Mouse (Mus musculus) myocyte (in vitro differentiated cells): ENCODE measurements around the gene Grb7.

Experiments used
- CEBPB ChIP-seq: IDR thresholded peaks from 2 replicates; pipeline ENCODE4 v1.6.1; 2011; ENCODE audit warnings: mild to moderate bottlenecking, moderate library complexity; ENCODE audit not compliant: poor library complexity, insufficient read depth, severe bottlenecking
- E2F4 ChIP-seq: IDR thresholded peaks from one replicate; pipeline ENCODE4 v1.6.1; 2011; ENCODE audit warnings: mild to moderate bottlenecking, control low read depth, moderate library complexity; ENCODE audit not compliant: insufficient read depth
- MAX ChIP-seq: IDR thresholded peaks from one replicate; pipeline ENCODE4 v1.6.1; 2011; ENCODE audit warnings: low read depth, mild to moderate bottlenecking, control low read depth
- MYOD1 ChIP-seq, 3 experiments: IDR thresholded peaks; one replicate each; pipeline ENCODE4 v1.6.1; 2011; ENCODE audit warnings: control low read depth in 2 of 3, low read depth in 2 of 3, mild to moderate bottlenecking in 2 of 3, moderate library complexity in 1 of 3; ENCODE audit not compliant: insufficient read length in 2 of 3, control insufficient read depth in 1 of 3
- MYOG ChIP-seq, 3 experiments: IDR thresholded peaks; one replicate each; pipeline ENCODE4 v1.6.1; 2011; ENCODE audit warnings: control low read depth in 2 of 3, low read depth in 2 of 3, mild to moderate bottlenecking in 2 of 3; ENCODE audit not compliant: insufficient read length in 2 of 3, control insufficient read depth in 1 of 3, insufficient read depth in 1 of 3
- POLR2A ChIP-seq: IDR thresholded peaks from one replicate; pipeline ENCODE4 v1.6.1; 2011; ENCODE audit warnings: low read depth, mild to moderate bottlenecking, control low read depth, moderate library complexity; ENCODE audit not compliant: insufficient read length
- POLR2AphosphoS2 ChIP-seq: IDR thresholded peaks from one replicate; pipeline ENCODE4 v1.6.1; 2011; ENCODE audit warnings: low read depth, control low read depth; ENCODE audit not compliant: insufficient read length
- REST ChIP-seq: IDR thresholded peaks from one replicate; pipeline ENCODE4 v1.6.1; 2011; ENCODE audit warnings: mild to moderate bottlenecking, control low read depth, moderate library complexity; ENCODE audit not compliant: insufficient read depth, insufficient read length
- SRF ChIP-seq: IDR thresholded peaks from one replicate; pipeline ENCODE4 v1.6.1; 2011; ENCODE audit warnings: low read depth; ENCODE audit not compliant: control insufficient read depth, insufficient read length
- TCF12 ChIP-seq: IDR thresholded peaks from one replicate; pipeline ENCODE4 v1.6.1; 2011; ENCODE audit warnings: mild to moderate bottlenecking, control low read depth; ENCODE audit not compliant: poor library complexity, insufficient read depth, severe bottlenecking
- TCF3 ChIP-seq: IDR thresholded peaks from one replicate; pipeline ENCODE4 v1.6.1; 2011; ENCODE audit warnings: low read depth, control low read depth; ENCODE audit not compliant: insufficient read length
- USF1 ChIP-seq: IDR thresholded peaks from one replicate; pipeline ENCODE4 v1.6.1; 2011; ENCODE audit warnings: low read depth, mild to moderate bottlenecking, control low read depth, moderate library complexity

DNA sequence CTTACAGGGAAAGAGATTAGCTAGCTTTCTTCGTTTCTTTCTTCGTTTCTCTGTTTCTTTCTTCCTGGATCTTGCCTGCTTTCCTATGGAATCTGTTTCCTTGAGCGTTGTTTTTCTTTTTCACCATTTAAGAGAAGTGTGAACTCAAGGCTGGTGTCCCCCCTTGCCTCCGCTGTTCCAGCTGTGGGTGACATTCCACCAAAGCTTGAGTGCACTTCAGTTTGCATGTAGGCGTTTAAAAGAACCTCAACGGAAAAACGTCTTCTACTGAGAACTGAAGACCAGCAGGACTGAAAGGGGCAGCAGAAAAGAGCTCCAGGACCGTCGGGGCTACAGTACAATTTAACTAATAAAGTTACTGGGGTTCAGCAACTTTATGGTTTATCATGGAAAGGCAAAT, 47.2 kb downstream of the Grb7 start:
- TF ChIP-seq POLR2A (no peak), USF1 (no peak), MYOG (IDR thresholded peaks at IDR 0.05; ENCODE audit: control insufficient read depth in 1 of 3, insufficient read depth in 1 of 3, insufficient read length in 2 of 3, low read depth in 2 of 3) (no peak), POLR2AphosphoS2 (no peak), CEBPB (no peak), MAX (no peak), MYOD1 (IDR thresholded peaks at IDR 0.05; ENCODE audit: control insufficient read depth in 1 of 3, insufficient read length in 2 of 3, low read depth in 2 of 3) (no peak), TCF12 (no peak), REST (no peak), E2F4 (no peak), SRF (no peak), TCF3 (no peak)
